Mouse (Mus musculus) layer of hippocampus, adult 2 months (tissue): ENCODE results near the gene Map2k4. TPM values are rescaled to one million over a fixed set of nuclear protein-coding genes. Genes with fewer than 3 reads are reported as not detected.

Source experiments
- DNase-seq, 2 experiments: peaks; one replicate each; pipeline ENCODE4 v3.0.0; 2022; ENCODE audit warnings: low spot score in 2 of 2
- H3K27ac ChIP-seq: fragments of 200-600 bp; 2 replicates; pipeline ENCODE4 v1.8.1; 2022
- H3K4me3 ChIP-seq: fragments of 200-600 bp; 2 replicates; pipeline ENCODE4 v1.8.1; 2022; ENCODE audit warnings: mild to moderate bottlenecking
- CTCF ChIP-seq: fragments of 200-600 bp; conservative IDR thresholded peaks from 2 replicates; pipeline ENCODE4 v1.8.1; 2022; ENCODE audit warnings: antibody characterized with exemption, mild to moderate bottlenecking, moderate library complexity
- long read RNA-seq, 2 experiments: library from polyadenylated mRNA; stranded (forward); transcript quantifications; one replicate each; pipeline ENCODE4 v2.0.0; 2021; ENCODE audit warnings: borderline mapping rate in 2 of 2
- total RNA-seq, 2 experiments: library from RNA; stranded (reverse); gene quantifications; 2 replicates each; pipeline ENCODE4 v1.2.3; 2021

Gene Map2k4
- total RNA-seq: 100 to 1,000 TPM; 195 to 202 TPM
- long read RNA-seq, experiment 1, transcript Map2k4-201 (11 exons, 3,695 nt): major isoform, 37 of 96 reads
- long read RNA-seq, experiment 1, partial matches to known transcripts: 6 of 96 reads
- long read RNA-seq, experiment 1, other reads (novel, unspliced or antisense): 53 of 96 reads
- long read RNA-seq, experiment 2, transcript Map2k4-201 (11 exons, 3,695 nt): major isoform, 33 of 100 reads
- long read RNA-seq, experiment 2, partial matches to known transcripts: 3 of 100 reads
- long read RNA-seq, experiment 2, other reads (novel, unspliced or antisense): 64 of 100 reads

- Histone ChIP-seq H3K4me3 (peak within 1 kb of the TSS; percentile 84), H3K27ac (peak within 1 kb of the TSS; percentile 99)
- peak; percentile 92 to 96 for DNase-seq
- no peak for TF ChIP-seq CTCF
These were observed at the start of gene Map2k4 for GRCm38 (mm10) chr11:65788154-65788553. TSS of gene Map2k4 (minus strand) at chr11:65788297.

- no peak overlapping the region for H3K4me3 ChIP-seq
- DNase-seq: no peak
- no peak overlapping the region for H3K27ac ChIP-seq
- TF ChIP-seq CTCF: no peak
These were observed 36.5 kb upstream of the Map2k4 start for GRCm38 (mm10) chr11:65824556-65824955.

- peak; percentile 81 for TF ChIP-seq CTCF
- no peak overlapping the region for H3K27ac ChIP-seq
- no peak overlapping the region for H3K4me3 ChIP-seq
- peak; percentile 79 for DNase-seq
These were observed 32.8 kb upstream of the Map2k4 start for GRCm38 (mm10) chr11:65820877-65821276.

- Histone ChIP-seq H3K27ac (no peak overlapping the region), H3K4me3 (no peak overlapping the region)
- no peak for DNase-seq
- TF ChIP-seq CTCF: peak; percentile 75
These were observed 32.2 kb upstream of the Map2k4 start for GRCm38 (mm10) chr11:65820280-65820679.

- H3K4me3 ChIP-seq: no peak overlapping the region
- no peak for TF ChIP-seq CTCF
- H3K27ac ChIP-seq: no peak overlapping the region
- no peak for DNase-seq
These were observed 30.1 kb upstream of the Map2k4 start for GRCm38 (mm10) chr11:65818193-65818592.

GRCm38 (mm10) chr11:65816237-65816636, 28.1 kb upstream of the Map2k4 start:
- H3K27ac ChIP-seq: no peak overlapping the region
- DNase-seq: no peak
- TF ChIP-seq CTCF: no peak
- no peak overlapping the region for H3K4me3 ChIP-seq

- no peak overlapping the region for H3K27ac ChIP-seq
- no peak overlapping the region for H3K4me3 ChIP-seq
- DNase-seq: no peak
- TF ChIP-seq CTCF: no peak
These were observed 26.3 kb upstream of the Map2k4 start for GRCm38 (mm10) chr11:65814381-65814780.

GRCm38 (mm10) chr11:65812088-65812487, 24.0 kb upstream of the Map2k4 start:
- DNase-seq: no peak
- H3K27ac ChIP-seq: no peak overlapping the region
- TF ChIP-seq CTCF: no peak
- H3K4me3 ChIP-seq: no peak overlapping the region

- DNase-seq: no peak
- H3K4me3 ChIP-seq: peak overlapping the region; percentile 71
- H3K27ac ChIP-seq: peak overlapping the region; percentile 96
- no peak for TF ChIP-seq CTCF
These were observed 19.5 kb upstream of the Map2k4 start for GRCm38 (mm10) chr11:65807601-65808000.

GRCm38 (mm10) chr11:65806909-65807504, 18.9 kb upstream of the Map2k4 start, which contains the start of gene Zkscan6:
TSS of gene Zkscan6 (plus strand) at chr11:65807175.
- Histone ChIP-seq H3K27ac (peak within 1 kb of the TSS; percentile 96), H3K4me3 (peak within 1 kb of the TSS; percentile 71)
- peak; percentile 79 to 86 for DNase-seq
- no peak for TF ChIP-seq CTCF

- TF ChIP-seq CTCF: no peak
- peak overlapping the region; percentile 71 for H3K4me3 ChIP-seq
- no peak for DNase-seq
- peak overlapping the region; percentile 96 for H3K27ac ChIP-seq
These were observed 18.3 kb upstream of the Map2k4 start for GRCm38 (mm10) chr11:65806321-65806904.

GRCm38 (mm10) chr11:65801899-65802298, 13.8 kb upstream of the Map2k4 start:
- H3K4me3 ChIP-seq: no peak overlapping the region
- peak; percentile 79 to 81 for DNase-seq
- no peak for TF ChIP-seq CTCF
- peak overlapping the region; percentile 83 for H3K27ac ChIP-seq

- Histone ChIP-seq H3K4me3 (no peak overlapping the region), H3K27ac (no peak overlapping the region)
- no peak for TF ChIP-seq CTCF
- no peak for DNase-seq
These were observed 7.8 kb upstream of the Map2k4 start for GRCm38 (mm10) chr11:65795896-65796295.
